Mouse (Mus musculus): Measurements from ENCODE around the gene Zfp59. TPM values are rescaled to one million over a fixed set of nuclear protein-coding genes. Genes with fewer than 3 reads are reported as not detected.

The Zfp59 gene
- polyA plus RNA-seq, 1 experiment: 6.2 TPM

- DNase-seq (ENCODE audit: low read depth): no peak
- TF ChIP-seq POLR2A (IDR thresholded peaks at IDR 0.05; ENCODE audit: borderline replicate concordance, extremely low read depth, insufficient read depth, insufficient read length, poor library complexity, severe bottlenecking) (no peak), CTCF (IDR thresholded peaks at IDR 0.05; ENCODE audit: borderline replicate concordance, extremely low read depth, insufficient read depth, insufficient read length) (no peak)
These were observed 66.8 kb downstream of the Zfp59 start for GRCm38 (mm10) chr7:27905061-27905848.

Other genes starting within 250 kb of the Zfp59 start
- 74.2 and 78.8 TPM in 2 replicates for gene Akt2, start 247.1 kb upstream of the Zfp59 start, polyA plus RNA-seq (2012; rRNA removed)
- 57.7 and 64.6 TPM in 2 replicates for gene Ttc9b, start 184.7 kb upstream of the Zfp59 start, polyA plus RNA-seq (2012; rRNA removed)
- gene Map3k10, start 164.0 kb upstream of the Zfp59 start, polyA plus RNA-seq (2012; rRNA removed): 76.8 and 93.9 TPM in 2 replicates
- gene Zfp607b, start 149.3 kb upstream of the Zfp59 start, polyA plus RNA-seq (2012; rRNA removed): 6.6 and 7.3 TPM in 2 replicates
- 37.7 and 46.4 TPM in 2 replicates for gene Zfp60, start 107.2 kb upstream of the Zfp59 start, polyA plus RNA-seq (2012; rRNA removed)
- gene Zfp626, start 31.4 kb upstream of the Zfp59 start, polyA plus RNA-seq (2012; rRNA removed): 2.9 and 3.7 TPM in 2 replicates
- 1.1 and 1.4 TPM in 2 replicates for gene Zfp607a, start 18.9 kb downstream of the Zfp59 start, polyA plus RNA-seq (2012; rRNA removed)
- 7.1 and 8.8 TPM in 2 replicates for gene Zfp974, start 90.9 kb downstream of the Zfp59 start, polyA plus RNA-seq (2012; rRNA removed)
- 6.2 and 10.1 TPM in 2 replicates for gene Zfp780b, start 140.6 kb downstream of the Zfp59 start, polyA plus RNA-seq (2012; rRNA removed)
- 3.4 and 4.1 TPM in 2 replicates for gene Zfp850, start 175.5 kb downstream of the Zfp59 start, polyA plus RNA-seq (2012; rRNA removed)
- gene Psmc4, start 211.5 kb downstream of the Zfp59 start, polyA plus RNA-seq (2012; rRNA removed): 228 and 275 TPM in 2 replicates
- 0.20 and 0.22 TPM in 2 replicates for gene Fcgbp, start 232.6 kb downstream of the Zfp59 start, polyA plus RNA-seq (2012; rRNA removed)

All from brain, embryonic 14.5 days (tissue).